Mouse (Mus musculus): ENCODE results near the gene Gm11011.

Gm11011 gene

GRCm38 (mm10) chr2:169589697-169590096, 2.2 kb upstream of the Gm11011 start:
- no peak for DNase-seq (ENCODE audit: low spot score)

- no peak for DNase-seq (ENCODE audit: low spot score)
These were observed 857 bp downstream of the Gm11011 start for GRCm38 (mm10) chr2:169586688-169587087.

- no peak for DNase-seq (ENCODE audit: low spot score)
These were observed 1.8 kb downstream of the Gm11011 start for GRCm38 (mm10) chr2:169585631-169586285.

DNA sequence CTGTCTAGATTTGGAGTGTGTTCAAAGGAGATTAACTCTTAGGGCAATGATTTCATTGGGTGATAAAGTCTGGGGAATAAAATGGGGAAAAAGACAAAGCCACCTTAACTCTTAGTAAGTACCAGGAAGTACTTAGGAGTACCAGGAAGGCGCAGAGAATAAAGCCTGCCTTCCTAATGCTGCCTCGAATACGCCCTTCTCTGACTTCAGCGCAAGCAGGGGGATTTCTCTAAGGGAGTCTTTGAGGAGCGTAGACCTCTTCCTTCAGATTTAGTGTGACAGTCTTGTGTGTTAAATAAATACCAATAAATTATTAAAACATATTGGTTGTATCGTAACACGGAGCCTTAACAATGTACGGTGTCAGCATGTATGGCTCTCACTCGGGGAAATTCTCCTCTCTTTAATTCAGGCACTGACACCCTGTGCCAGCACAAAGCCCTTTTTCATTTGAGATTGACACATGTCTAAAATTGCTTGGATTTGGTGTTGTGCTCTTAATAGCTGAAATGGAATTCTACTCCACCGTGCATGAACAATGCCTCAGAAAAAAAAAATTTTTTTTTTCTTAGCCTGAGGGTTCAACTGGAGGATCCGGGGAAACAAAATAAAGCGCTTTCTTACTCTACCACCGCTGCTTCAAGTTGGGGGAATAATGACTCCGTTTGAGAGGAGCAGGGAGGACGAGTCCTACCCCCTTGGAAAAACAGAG, 2.6 kb downstream of the Gm11011 start:
- DNase-seq (ENCODE audit: low spot score): no peak

- no peak for DNase-seq (ENCODE audit: low spot score)
These were observed 4.1 kb downstream of the Gm11011 start for GRCm38 (mm10) chr2:169583476-169583875.

GRCm38 (mm10) chr2:169577508-169578196, 9.9 kb downstream of the Gm11011 start:
- no peak for DNase-seq (ENCODE audit: low spot score)

DNA sequence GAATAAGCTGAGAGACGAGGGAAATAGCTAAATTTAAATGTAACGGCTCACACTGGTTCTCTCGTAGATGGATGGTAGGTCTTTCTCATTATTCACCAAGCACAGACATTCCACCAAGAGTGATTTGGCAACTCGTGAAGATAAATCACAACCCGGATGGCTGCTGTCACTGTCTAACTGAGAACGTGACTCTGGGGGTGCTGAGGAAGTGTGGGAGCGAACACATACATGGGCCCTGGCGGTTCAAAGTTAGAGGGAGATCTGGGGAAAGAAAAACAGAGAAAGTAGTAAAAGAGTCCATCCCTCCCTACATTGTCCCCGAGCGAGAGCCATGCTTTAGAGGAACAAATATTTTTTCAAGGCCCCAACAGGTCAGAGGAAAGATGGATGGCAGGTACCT, 17.5 kb downstream of the Gm11011 start:
- no peak for DNase-seq (ENCODE audit: low spot score)

DNA sequence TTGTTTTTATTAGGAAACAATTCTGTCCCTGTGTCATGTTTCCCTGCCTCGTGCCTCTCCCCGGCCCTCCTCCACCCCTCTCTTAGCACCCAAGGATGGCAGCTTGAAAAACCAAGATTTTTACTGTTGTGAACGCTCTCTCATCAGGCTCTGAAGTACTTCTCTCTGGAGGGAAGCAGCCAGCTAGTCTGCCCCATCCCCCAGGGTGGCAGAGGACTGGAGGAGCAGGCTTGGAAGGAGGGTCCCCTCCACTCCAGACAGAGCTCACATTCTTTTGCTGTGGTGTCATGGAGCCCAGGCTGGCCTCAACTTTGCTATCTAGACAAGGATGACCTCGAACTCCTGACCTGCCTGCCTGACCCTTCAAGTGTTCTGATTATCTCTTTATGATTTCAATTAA, 21.4 kb downstream of the Gm11011 start:
- no peak for DNase-seq (ENCODE audit: low spot score)

GRCm38 (mm10) chr2:169565751-169566150, 21.8 kb downstream of the Gm11011 start:
- no peak for DNase-seq (ENCODE audit: low spot score)

DNA sequence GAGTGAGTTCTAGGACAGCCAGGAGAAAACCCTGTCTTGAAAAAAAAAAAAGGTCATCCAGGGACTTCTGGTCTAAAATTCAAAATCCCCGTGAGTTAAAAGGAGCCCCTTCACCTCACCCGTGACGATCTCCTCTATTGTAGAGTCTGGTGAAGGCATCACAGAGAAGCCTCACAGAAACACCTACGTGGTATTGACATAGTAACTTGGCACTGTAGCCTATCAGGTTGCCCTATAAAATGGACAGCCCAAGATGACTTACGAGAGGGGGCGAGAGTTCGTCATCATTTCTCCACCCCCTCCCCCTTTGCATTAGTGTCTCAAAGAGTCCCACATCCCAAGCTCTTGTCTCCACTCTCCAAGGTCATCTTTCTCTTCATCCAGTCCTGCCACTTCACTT, 41.9 kb downstream of the Gm11011 start:
- no peak for DNase-seq (ENCODE audit: low spot score)

- no peak for DNase-seq (ENCODE audit: low spot score)
These were observed 48.6 kb downstream of the Gm11011 start for GRCm38 (mm10) chr2:169538906-169539305.
